Mouse (Mus musculus) G1E (cell line): ENCODE results near the gene Btd.

Experiments
- CTCF ChIP-seq: IDR thresholded peaks from 2 replicates; pipeline ENCODE4 v1.5.1; 2012; ENCODE audit warnings: low read depth, low read length, inconsistent platforms, mixed read lengths
- GATA1 ChIP-seq: IDR thresholded peaks from 2 replicates; pipeline ENCODE4 v1.6.1; 2012; ENCODE audit warnings: borderline replicate concordance, low read length, inconsistent platforms, mixed read lengths
- GATA2 ChIP-seq: IDR thresholded peaks from 2 replicates; pipeline ENCODE4 v1.6.1; 2012; ENCODE audit warnings: low read depth, low read length, inconsistent platforms, borderline replicate concordance
- POLR2AphosphoS5 ChIP-seq: IDR thresholded peaks from 2 replicates; pipeline ENCODE4 v1.6.1; 2012; ENCODE audit warnings: low read depth, low read length, inconsistent platforms; ENCODE audit not compliant: insufficient replicate concordance
- TAL1 ChIP-seq: conservative IDR thresholded peaks from 2 replicates; pipeline ENCODE4 v1.6.1; 2012; ENCODE audit warnings: low read depth, low read length, inconsistent platforms, mixed read lengths

GRCm38 (mm10) chr14:31666931-31667705, 26.3 kb downstream of the Btd start:
- TF ChIP-seq CTCF: no peak
- TF ChIP-seq TAL1: no peak
- TF ChIP-seq GATA1: no peak
- no peak for TF ChIP-seq POLR2AphosphoS5
- no peak for TF ChIP-seq GATA2
